Mouse (Mus musculus): Measurements from ENCODE around the gene Klf4. TPM values are rescaled to one million over a fixed set of nuclear protein-coding genes. Genes with fewer than 3 reads are reported as not detected.

Gene Klf4
- polyA plus RNA-seq, 1 experiment from 2014 or later, result 6.6 TPM

DNA sequence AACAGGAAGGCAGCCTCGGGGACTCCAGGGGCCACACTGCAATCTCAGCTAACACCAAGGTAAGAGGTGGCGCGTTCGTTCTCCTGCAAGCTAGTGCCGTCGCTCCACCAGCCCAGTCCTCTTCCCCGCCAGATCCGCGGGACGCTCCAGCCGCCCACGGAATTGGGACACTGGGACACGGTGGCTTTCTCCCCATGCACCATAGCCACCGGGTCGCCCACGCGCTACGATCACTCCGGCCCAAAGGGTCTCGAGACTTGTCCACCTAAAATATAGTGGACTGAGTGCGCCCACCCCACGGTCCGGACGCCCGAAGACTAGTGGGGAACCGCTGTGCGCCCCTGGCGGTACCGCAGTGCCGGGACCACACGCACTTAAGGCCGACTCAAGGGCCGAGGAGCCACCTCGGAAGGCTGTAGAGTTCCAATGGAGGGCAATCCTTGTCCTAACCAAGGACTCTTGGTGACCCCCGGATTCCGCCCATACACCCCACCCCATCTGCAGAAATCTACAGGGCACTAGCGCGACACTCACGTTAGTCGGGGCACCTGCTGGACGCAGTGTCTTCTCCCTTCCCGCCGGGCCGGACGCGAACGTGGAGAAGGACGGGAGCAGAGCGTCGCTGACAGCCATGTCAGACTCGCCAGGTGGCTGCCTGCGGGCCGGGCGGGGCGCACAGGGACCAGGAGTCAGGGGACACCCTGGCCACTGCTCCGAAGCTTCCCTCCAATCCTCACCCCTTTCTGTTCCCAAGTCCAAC is 990 bp downstream of the Klf4 start:
- Histone ChIP-seq H3K9me3 (replicated peaks; ENCODE audit: control insufficient read depth, low read length) (no peaks in the 10 kb centered on the region), H3K36me3 (replicated peaks; ENCODE audit: control insufficient read depth, insufficient read depth, low read depth, low read length) (no peaks in the 10 kb centered on the region), H3K27me3 (ENCODE audit: control insufficient read depth, insufficient read depth, low read length) (peaks cover 16% of the 10 kb centered on the region), H3K4me1 (ENCODE audit: control insufficient read depth, insufficient read depth, low read length) (0 out of 2 replicates have a peak, but pooled peaks cover 3% of the 10 kb centered on the region), H3K4me3 (ENCODE audit: low read depth, low read length) (peak overlapping the region; percentile 67), H3K27ac (replicated peaks; ENCODE audit: low read depth, low read length) (no peak overlapping the region), H3K4me2 (ENCODE audit: low read depth, low read length) (peak overlapping the region; percentile 94), H3K9ac (replicated peaks; ENCODE audit: low read length) (peak overlapping the region; percentile 60)
- WGBS, result 2% methylated on average over 56 of the region's 56 CpGs
- ATAC-seq (replicated peaks; ENCODE audit: insufficient number of reproducible peaks, low FRiP score, low TSS enrichment, low read depth), result no peak
- DNase-seq (ENCODE audit: low spot score), result peak; percentile 60

GRCm38 (mm10) chr4:55530731-55531095 is 1.6 kb downstream of the Klf4 start:
- DNase-seq (ENCODE audit: low spot score) (peak; percentile 20), ATAC-seq (replicated peaks; ENCODE audit: insufficient number of reproducible peaks, low FRiP score, low TSS enrichment, low read depth) (no peak)
- peak overlapping the region; percentile 67 for H3K4me3 ChIP-seq (ENCODE audit: low read depth, low read length)
- peak overlapping the region; percentile 60 for H3K9ac ChIP-seq (replicated peaks; ENCODE audit: low read length)
- under 1% methylated on average over 20 of the region's 20 CpGs for WGBS
- no peaks in the 10 kb centered on the region for H3K36me3 ChIP-seq (replicated peaks; ENCODE audit: control insufficient read depth, insufficient read depth, low read depth, low read length)
- no peaks in the 10 kb centered on the region for H3K9me3 ChIP-seq (replicated peaks; ENCODE audit: control insufficient read depth, low read length)
- peak overlapping the region; percentile 94 for H3K4me2 ChIP-seq (ENCODE audit: low read depth, low read length)
- H3K27me3 ChIP-seq (ENCODE audit: control insufficient read depth, insufficient read depth, low read length), result peaks cover 16% of the 10 kb centered on the region
- H3K4me1 ChIP-seq (ENCODE audit: control insufficient read depth, insufficient read depth, low read length), result 0 out of 2 replicates have a peak, but pooled peaks cover 3% of the 10 kb centered on the region
- H3K27ac ChIP-seq (replicated peaks; ENCODE audit: low read depth, low read length), result no peak overlapping the region

DNA sequence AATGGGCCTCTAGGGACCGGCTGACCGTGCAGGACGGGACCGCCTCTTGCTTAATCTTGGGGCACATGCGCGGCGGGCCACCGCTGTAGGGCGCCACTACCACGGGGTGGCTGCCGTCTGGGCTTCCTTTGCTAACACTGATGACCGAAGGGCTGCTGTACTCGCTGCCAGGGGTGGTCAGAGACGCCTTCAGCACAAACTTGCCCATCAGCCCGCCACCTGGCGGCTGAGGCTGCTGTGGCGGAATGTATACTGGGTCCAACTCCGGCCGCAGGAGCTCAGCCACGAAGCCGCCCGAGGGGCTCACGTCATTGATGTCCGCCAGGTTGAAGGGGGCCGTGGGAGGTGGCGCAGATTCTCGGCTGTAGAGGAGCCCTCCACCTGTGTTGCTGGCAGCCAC is 2.0 kb downstream of the Klf4 start:
- Histone ChIP-seq H3K9me3 (replicated peaks; ENCODE audit: control insufficient read depth, low read length) (no peaks in the 10 kb centered on the region), H3K4me3 (ENCODE audit: low read depth, low read length) (peak overlapping the region; percentile 67), H3K4me1 (ENCODE audit: control insufficient read depth, insufficient read depth, low read length) (0 out of 2 replicates have a peak, but pooled peaks cover 3% of the 10 kb centered on the region), H3K9ac (replicated peaks; ENCODE audit: low read length) (peak overlapping the region; percentile 45), H3K36me3 (replicated peaks; ENCODE audit: control insufficient read depth, insufficient read depth, low read depth, low read length) (no peaks in the 10 kb centered on the region), H3K4me2 (ENCODE audit: low read depth, low read length) (peak overlapping the region; percentile 94), H3K27me3 (ENCODE audit: control insufficient read depth, insufficient read depth, low read length) (peaks cover 16% of the 10 kb centered on the region), H3K27ac (replicated peaks; ENCODE audit: low read depth, low read length) (no peak overlapping the region)
- peak; percentile 15; the same call in 1 of the 2 replicates for ATAC-seq (replicated peaks; ENCODE audit: insufficient number of reproducible peaks, low FRiP score, low TSS enrichment, low read depth)
- WGBS, result under 1% methylated on average over 27 of the region's 27 CpGs
- DNase-seq (ENCODE audit: low spot score), result peak; percentile 82

DNA sequence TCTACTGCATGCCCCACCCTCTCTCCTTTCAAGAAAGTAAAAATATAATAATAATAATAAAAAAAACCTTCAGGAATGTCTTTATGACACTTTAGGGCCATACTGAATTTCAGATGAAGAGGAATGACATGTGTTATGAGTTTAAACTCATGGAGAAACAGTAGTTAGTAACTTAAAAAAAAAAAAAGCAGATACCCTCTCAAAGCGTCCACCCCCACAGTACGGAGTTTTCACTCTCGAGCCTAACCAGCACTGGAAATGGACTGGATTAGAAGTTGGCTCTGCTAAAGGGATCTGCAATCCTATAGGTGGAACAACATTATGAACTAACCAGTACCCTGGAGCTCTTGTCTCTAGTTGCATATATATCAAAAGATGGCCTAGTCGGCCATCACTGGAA is 3.9 kb downstream of the Klf4 start:
- no peak overlapping the region for H3K9ac ChIP-seq (replicated peaks; ENCODE audit: low read length)
- no peaks in the 10 kb centered on the region for H3K9me3 ChIP-seq (replicated peaks; ENCODE audit: control insufficient read depth, low read length)
- H3K4me2 ChIP-seq (ENCODE audit: low read depth, low read length), result no peak overlapping the region
- H3K27me3 ChIP-seq (ENCODE audit: control insufficient read depth, insufficient read depth, low read length), result peaks cover 16% of the 10 kb centered on the region
- ATAC-seq (replicated peaks; ENCODE audit: insufficient number of reproducible peaks, low FRiP score, low TSS enrichment, low read depth) (no peak), DNase-seq (ENCODE audit: low spot score) (no peak)
- H3K27ac ChIP-seq (replicated peaks; ENCODE audit: low read depth, low read length), result no peak overlapping the region
- H3K4me3 ChIP-seq (ENCODE audit: low read depth, low read length), result no peak overlapping the region
- 0 out of 2 replicates have a peak, but pooled peaks cover 3% of the 10 kb centered on the region for H3K4me1 ChIP-seq (ENCODE audit: control insufficient read depth, insufficient read depth, low read length)
- WGBS, result 85% methylated on average over 3 of the region's 4 CpGs
- H3K36me3 ChIP-seq (replicated peaks; ENCODE audit: control insufficient read depth, insufficient read depth, low read depth, low read length), result no peaks in the 10 kb centered on the region

DNA sequence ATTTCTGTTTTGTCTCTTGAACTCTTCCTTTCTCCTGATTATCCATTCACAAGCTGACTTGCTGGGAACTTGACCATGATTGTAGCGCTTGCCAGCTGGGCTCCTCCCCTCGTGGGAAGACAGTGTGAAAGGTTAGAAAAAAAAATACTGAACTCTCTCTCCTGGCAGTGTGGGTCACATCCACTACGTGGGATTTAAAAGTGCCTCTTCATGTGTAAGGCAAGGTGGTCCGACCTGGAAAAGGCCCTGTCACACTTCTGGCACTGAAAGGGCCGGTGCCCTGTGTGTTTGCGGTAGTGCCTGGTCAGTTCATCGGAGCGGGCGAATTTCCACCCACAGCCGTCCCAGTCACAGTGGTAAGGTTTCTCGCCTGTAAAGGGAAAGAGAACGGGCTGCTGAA is 4.3 kb downstream of the Klf4 start:
- ATAC-seq (replicated peaks; ENCODE audit: insufficient number of reproducible peaks, low FRiP score, low TSS enrichment, low read depth), result no peak
- H3K9me3 ChIP-seq (replicated peaks; ENCODE audit: control insufficient read depth, low read length), result no peaks in the 10 kb centered on the region

DNA sequence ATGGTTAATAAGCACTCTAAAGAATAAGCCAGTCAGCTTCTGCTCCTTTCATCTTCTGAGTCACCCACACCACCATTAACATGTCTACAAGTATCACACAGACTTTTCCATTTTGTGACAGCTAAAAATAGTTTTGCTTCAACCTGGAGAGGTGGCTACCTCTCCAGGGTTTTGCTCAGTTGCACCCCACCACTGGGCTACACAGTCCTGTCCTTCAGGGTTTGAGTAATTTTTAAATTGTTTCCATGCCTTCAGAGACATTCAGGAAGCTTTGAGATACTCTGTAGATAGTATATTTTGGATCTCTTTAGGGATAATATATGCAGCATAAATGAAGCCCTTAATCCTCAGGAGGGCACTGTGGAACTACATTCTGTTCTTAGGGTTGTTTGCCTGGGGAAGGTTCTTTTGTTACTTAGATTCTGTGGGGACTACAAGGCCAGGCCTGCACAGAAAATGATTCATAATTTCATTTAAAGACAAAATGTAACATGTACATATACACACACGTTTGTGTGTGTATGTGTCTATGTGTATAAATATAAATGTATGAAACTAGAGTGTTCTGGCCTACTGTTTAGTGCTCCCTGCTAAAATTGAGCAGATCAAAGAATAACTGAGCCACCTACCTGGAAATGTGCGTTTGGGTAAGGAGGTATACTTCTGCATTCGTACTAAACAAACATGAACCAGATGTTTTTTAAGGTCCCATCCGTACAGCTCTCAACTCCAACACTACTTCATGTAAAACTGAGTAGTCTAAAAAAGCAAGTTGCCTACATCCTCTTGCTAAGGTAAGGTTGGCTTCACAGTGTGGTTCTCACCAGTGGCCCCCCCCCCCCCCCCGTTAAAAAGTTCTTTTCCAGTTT is 5.8 kb downstream of the Klf4 start:
- Histone ChIP-seq H3K36me3 (replicated peaks; ENCODE audit: control insufficient read depth, insufficient read depth, low read depth, low read length) (no peaks in the 10 kb centered on the region), H3K4me2 (ENCODE audit: low read depth, low read length) (no peak overlapping the region), H3K27me3 (ENCODE audit: control insufficient read depth, insufficient read depth, low read length) (peaks cover 13% of the 10 kb centered on the region), H3K9me3 (replicated peaks; ENCODE audit: control insufficient read depth, low read length) (no peaks in the 10 kb centered on the region), H3K9ac (replicated peaks; ENCODE audit: low read length) (no peak overlapping the region), H3K4me3 (ENCODE audit: low read depth, low read length) (no peak overlapping the region), H3K27ac (replicated peaks; ENCODE audit: low read depth, low read length) (no peak overlapping the region), H3K4me1 (ENCODE audit: control insufficient read depth, insufficient read depth, low read length) (0 out of 2 replicates have a peak, but pooled peaks cover 3% of the 10 kb centered on the region)
- DNase-seq (ENCODE audit: low spot score) (peak; percentile 41), ATAC-seq (replicated peaks; ENCODE audit: insufficient number of reproducible peaks, low FRiP score, low TSS enrichment, low read depth) (no peak)
- WGBS, result 56% methylated on average over 5 of the region's 5 CpGs

More for the DNA sequence above, 4.3 kb downstream of the Klf4 start:
- 90% methylated on average over 12 of the region's 12 CpGs for WGBS
- Histone ChIP-seq H3K9ac (replicated peaks; ENCODE audit: low read length) (no peak overlapping the region), H3K4me1 (ENCODE audit: control insufficient read depth, insufficient read depth, low read length) (0 out of 2 replicates have a peak, but pooled peaks cover 3% of the 10 kb centered on the region), H3K4me2 (ENCODE audit: low read depth, low read length) (no peak overlapping the region), H3K27ac (replicated peaks; ENCODE audit: low read depth, low read length) (no peak overlapping the region), H3K27me3 (ENCODE audit: control insufficient read depth, insufficient read depth, low read length) (peaks cover 16% of the 10 kb centered on the region), H3K4me3 (ENCODE audit: low read depth, low read length) (no peak overlapping the region), H3K36me3 (replicated peaks; ENCODE audit: control insufficient read depth, insufficient read depth, low read depth, low read length) (no peaks in the 10 kb centered on the region)
- DNase-seq (ENCODE audit: low spot score), result no peak

DNA sequence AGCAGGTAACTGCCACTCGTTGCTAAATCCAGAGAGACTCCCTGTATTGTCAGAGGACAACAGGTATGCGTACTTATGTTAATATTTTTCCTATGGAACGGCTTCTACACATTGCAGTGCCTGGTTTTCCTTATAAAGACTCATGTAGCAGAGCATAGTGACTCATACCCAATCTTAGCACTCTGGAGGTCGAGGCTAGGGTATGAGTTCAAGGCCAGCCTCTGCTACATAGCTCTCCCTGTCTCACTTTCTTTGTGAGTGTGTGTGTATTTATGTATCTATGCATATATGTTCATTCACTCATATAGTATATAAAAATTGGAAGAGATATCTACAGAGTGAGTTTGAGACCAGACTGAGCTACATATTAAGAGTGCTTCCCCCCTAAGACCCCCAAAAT is 8.3 kb downstream of the Klf4 start:
- no peak for ATAC-seq (replicated peaks; ENCODE audit: insufficient number of reproducible peaks, low FRiP score, low TSS enrichment, low read depth)
- DNase-seq (ENCODE audit: low spot score), result no peak
- Histone ChIP-seq H3K4me2 (ENCODE audit: low read depth, low read length) (no peak overlapping the region), H3K9ac (replicated peaks; ENCODE audit: low read length) (no peak overlapping the region), H3K36me3 (replicated peaks; ENCODE audit: control insufficient read depth, insufficient read depth, low read depth, low read length) (no peaks in the 10 kb centered on the region), H3K9me3 (replicated peaks; ENCODE audit: control insufficient read depth, low read length) (no peaks in the 10 kb centered on the region), H3K27me3 (ENCODE audit: control insufficient read depth, insufficient read depth, low read length) (no peaks in the 10 kb centered on the region), H3K4me1 (ENCODE audit: control insufficient read depth, insufficient read depth, low read length) (no peaks in the 10 kb centered on the region), H3K27ac (replicated peaks; ENCODE audit: low read depth, low read length) (no peak overlapping the region), H3K4me3 (ENCODE audit: low read depth, low read length) (no peak overlapping the region)
- 73% methylated on average over 4 of the region's 4 CpGs for WGBS

DNA sequence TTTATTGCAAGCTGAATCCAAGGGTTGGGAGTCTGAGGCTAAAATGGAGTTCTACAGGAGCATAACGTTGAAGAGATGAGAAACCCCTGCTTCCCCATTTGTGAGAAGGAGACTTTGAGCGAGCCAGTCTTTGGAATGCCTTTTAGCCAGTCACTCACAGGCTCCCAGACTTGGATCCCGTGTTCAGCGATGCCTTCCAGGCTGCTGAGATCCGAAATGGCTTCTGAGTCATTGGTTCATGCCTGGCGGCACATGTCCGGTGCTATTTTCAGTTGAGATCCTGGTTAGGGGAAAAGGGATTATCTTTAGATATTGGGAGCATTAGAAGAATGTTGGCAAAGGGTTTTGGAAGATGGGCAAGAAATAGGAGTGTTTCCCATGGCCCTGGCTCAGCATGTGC is 14.8 kb downstream of the Klf4 start:
- H3K4me1 ChIP-seq (ENCODE audit: control insufficient read depth, insufficient read depth, low read length), result no peaks in the 10 kb centered on the region
- no peak overlapping the region for H3K4me3 ChIP-seq (ENCODE audit: low read depth, low read length)
- no peaks in the 10 kb centered on the region for H3K27me3 ChIP-seq (ENCODE audit: control insufficient read depth, insufficient read depth, low read length)
- DNase-seq (ENCODE audit: low spot score) (no peak), ATAC-seq (replicated peaks; ENCODE audit: insufficient number of reproducible peaks, low FRiP score, low TSS enrichment, low read depth) (no peak)
- 82% methylated on average over 7 of the region's 7 CpGs for WGBS
- H3K36me3 ChIP-seq (replicated peaks; ENCODE audit: control insufficient read depth, insufficient read depth, low read depth, low read length), result no peaks in the 10 kb centered on the region
- no peak overlapping the region for H3K9ac ChIP-seq (replicated peaks; ENCODE audit: low read length)
- no peaks in the 10 kb centered on the region for H3K9me3 ChIP-seq (replicated peaks; ENCODE audit: control insufficient read depth, low read length)
- no peak overlapping the region for H3K27ac ChIP-seq (replicated peaks; ENCODE audit: low read depth, low read length)
- no peak overlapping the region for H3K4me2 ChIP-seq (ENCODE audit: low read depth, low read length)
